Mouse (Mus musculus) layer of hippocampus, adult 8-10 months (tissue): ENCODE data around the gene Csnk1d. TPM values are rescaled to one million over a fixed set of nuclear protein-coding genes. Genes with fewer than 3 reads are reported as not detected.

Experiments
- DNase-seq, 2 experiments: peaks; one replicate each; pipeline ENCODE4 v3.0.0; 2022; ENCODE audit warnings: low spot score in 2 of 2
- total RNA-seq, 4 experiments: library from RNA; stranded (reverse); gene quantifications; 2 replicates each; pipeline ENCODE4 v1.2.4; 2022

The Csnk1d gene
- total RNA-seq, 4 experiments from 2014 or later, result 120 to 153 (median 134) TPM

- no peak for DNase-seq
Observed at GRCm38 (mm10) chr11:120987608-120988007, 3.5 kb downstream of the Csnk1d start.

- no peak for DNase-seq
Observed at GRCm38 (mm10) chr11:120984448-120985330, 6.4 kb downstream of the Csnk1d start.

GRCm38 (mm10) chr11:120982459-120982858, 8.7 kb downstream of the Csnk1d start:
- DNase-seq, result no peak

- DNase-seq, result no peak
Observed at GRCm38 (mm10) chr11:120981661-120982060, 9.5 kb downstream of the Csnk1d start.

GRCm38 (mm10) chr11:120980427-120981035, 10.6 kb downstream of the Csnk1d start:
- no peak for DNase-seq

DNA sequence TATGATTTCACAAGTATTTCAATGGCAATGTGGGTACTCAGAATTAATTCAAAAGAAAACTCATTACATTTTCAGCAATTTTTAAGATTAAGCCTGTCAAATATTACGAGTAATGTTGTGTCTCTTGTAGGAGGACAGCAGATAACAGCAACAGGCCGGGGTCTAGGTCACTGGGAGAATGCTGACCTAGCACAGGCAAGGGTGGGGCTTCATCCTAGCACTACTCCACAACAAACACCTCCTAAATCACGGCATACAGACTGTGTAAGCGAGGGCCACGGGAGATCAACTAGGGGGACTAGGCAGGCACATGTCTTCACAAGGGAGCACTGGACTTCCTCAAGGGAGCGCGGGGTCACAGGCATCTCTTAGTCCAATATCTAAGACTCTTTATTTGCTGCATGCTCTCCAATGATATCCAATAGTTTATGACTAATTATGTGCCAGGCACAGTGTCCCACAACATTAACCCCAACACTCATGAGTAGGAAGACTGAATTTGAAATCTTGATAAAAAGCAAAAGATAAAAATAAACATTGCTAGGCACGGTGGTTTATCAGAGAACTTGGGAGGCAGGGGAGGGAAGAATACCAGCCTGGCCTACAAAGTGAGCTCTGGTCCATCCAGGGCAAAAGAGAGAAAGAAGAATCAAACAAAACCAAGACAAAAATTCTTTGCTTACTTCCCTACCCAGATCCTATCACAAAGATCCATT, 11.3 kb downstream of the Csnk1d start:
- DNase-seq, result no peak

- DNase-seq, result no peak
Observed at GRCm38 (mm10) chr11:120973318-120973717, 17.8 kb downstream of the Csnk1d start.

- DNase-seq, result no peak
Observed at GRCm38 (mm10) chr11:120971237-120971636, 19.9 kb downstream of the Csnk1d start.

GRCm38 (mm10) chr11:120969742-120970141, 21.4 kb downstream of the Csnk1d start:
- no peak for DNase-seq

- no peak for DNase-seq
Observed at GRCm38 (mm10) chr11:120965587-120965986, 25.5 kb downstream of the Csnk1d start.

DNA sequence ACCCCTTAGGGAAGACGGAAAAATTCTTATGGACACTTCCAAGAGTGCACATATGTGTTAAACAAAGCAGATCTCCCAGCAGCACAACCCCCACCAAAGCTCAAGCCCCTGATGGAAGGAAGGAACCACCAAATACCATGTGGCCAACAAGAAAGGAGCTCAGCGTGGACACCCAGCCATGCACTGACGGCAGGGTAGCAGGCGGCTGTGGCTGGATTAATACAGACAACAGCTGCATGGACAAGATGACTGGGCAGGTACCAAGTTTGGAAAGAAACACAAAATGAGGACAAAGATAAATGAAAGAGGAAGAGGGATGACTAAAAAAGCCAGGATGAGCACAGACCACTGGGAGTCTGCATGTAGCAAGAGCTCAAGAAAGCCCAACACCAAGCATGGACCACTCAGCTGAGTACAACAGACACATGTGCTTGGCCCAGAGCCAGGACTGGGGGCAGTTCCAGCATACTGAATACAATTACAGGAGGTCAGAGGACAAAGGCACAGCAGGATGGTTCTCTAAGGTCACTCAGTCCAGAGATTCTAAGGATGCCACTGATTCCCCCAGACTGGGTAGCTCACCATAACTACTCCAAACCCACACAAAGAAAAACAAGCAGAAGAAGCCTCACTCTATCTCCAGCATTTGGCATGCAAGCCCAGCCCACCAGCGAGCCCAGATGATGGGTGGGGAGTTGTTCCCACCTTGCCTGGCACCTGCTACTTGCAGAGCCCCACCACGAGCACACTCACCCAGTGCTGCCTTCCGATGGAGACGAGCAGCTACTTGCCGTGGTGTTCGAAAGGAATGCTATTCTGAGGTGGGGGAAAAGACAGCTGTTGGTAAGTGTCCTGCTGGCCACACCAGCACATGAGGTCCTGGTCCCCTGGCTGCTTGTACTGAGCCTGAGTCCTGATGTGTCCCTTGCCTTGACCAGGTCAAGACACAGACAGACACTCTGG, 26.7 kb downstream of the Csnk1d start:
- no peak for DNase-seq

DNA sequence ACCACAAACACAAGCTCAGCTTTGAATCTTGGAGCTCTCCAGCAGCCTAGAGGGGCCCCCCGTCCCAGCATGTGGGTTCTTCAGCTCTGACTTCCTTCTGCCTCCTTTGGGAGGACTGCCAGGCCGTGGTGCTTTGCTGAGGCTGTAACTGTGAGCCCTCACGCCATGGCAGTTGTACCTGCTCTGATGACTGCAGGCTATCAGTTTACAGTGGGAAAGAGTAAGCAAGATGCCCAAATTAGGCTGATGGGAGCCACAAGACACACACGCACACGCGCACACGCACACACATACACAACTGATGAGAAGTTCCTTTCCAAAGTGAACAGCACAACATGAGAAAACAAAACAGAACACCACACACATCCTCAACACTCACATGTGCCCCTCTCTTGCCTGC, 28.2 kb downstream of the Csnk1d start:
- no peak for DNase-seq

DNA sequence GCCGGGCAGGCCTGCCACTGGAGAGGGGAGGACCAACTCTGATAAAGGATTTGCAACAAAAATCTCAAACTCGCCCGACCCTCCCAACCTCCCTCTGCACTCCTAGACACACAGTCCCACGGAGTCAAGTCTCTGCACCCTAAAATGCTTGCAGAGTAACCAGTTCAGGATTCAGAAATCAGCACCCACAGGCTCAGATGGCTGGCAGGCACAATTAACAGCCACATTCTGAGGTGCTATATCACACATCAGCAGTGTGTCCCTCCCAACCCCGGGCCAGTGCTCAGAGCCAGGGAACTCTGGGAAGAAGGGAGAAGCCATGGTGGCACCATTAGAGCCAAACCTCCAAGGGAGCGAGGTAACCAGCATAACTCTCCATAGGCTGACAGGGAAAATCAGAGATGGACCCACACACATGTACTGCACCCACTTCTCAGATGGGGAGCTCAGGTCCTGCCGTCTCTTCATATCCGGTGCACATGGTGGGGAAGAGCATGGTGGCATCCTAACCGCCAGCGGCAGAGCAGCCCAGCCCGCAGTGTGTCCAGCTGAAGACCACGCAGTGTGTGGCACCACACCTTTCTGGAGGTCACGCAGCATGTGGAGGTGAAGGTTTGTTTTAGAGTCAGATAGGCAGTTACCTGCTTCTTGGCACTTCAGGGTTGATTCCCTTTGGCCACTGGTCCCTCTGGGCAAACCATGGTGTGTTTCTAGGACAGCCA, 28.9 kb downstream of the Csnk1d start:
- no peak for DNase-seq

DNA sequence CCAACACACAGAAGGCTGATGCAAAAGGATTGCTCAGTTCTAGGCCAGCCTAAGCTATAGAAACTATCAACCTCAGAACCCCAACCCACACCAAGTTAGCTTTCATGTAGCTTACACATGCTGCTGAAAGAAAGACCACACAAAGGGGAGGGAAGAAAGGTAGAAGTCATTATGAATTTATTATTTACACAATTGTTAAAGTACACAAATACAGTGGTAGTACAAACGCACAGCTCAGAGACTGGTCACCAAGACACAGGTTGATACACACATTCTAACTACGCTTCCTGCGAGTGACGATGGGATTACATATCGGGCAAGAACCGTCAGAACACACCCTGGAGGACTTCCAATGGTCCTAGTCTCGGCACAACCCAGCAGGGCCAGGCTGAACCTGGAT, 29.5 kb downstream of the Csnk1d start:
- DNase-seq, result no peak

DNA sequence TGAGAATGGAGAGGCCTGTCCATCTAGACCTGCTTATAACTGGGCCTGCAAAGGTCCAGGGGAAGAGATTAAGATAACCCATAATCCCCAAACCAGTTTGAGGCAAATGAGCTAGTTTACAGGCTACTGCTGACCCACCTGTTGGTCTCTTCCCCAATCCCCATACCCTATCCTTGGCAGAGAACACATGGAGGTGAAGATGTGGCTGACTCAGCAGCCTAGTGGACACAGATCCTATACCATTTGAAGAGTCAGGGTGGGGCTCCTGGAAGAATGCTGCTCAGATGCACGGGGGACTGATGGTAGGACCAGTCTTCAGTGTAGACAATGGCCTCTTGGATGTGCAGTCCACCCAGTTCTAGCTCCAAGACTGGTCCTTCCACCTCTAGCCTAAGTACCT, 30.9 kb downstream of the Csnk1d start:
- DNase-seq, result no peak

GRCm38 (mm10) chr11:120959564-120959963, 31.6 kb downstream of the Csnk1d start:
- DNase-seq, result no peak

DNA sequence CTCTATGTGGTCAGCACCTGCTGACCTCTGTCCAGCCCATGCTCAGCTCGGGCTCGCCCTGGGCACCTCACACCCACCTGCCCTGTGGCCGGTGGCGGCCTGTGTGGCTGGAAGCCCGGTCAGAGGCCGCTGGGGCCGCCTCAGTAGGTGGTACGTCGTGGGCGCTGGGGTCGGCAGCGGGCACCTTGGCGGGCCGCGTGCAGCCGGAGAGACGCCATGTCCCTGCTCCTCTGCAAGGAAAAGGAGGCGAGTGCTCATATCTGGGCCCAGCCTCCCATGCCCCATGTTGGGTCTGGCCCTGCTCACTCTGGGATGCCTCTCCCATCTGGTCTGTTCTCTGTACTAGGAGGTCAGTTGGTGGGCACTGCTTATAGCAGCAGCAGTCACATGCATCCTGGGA, 32.1 kb downstream of the Csnk1d start:
- DNase-seq, result no peak

DNA sequence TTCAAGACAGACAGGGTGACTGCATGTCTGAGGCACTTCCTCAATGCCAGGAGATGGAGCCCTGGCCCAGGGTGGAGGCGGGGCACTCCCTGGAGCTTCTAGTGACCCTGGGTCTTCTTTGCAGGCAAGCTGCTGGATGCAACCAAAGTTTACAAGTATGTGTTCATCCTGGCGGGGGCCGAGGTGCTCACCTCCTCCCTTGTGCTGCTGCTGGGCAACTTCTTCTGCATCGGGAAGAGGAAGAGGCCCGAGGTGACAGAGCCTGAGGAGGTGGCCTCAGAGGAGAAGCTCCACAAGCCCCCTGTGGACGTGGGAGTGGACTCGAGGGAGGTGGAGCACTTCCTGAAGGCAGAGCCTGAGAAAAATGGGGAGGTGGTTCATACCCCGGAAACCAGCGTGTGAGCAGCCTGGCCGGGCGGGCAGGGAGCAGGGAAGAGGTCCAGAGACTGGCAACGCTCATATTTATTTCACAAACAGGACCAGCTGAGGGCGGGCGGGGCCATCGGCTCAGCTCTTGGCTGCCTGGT, 33.3 kb downstream of the Csnk1d start:
- DNase-seq, result no peak

- DNase-seq, result no peak
Observed at GRCm38 (mm10) chr11:120957052-120957451, 34.1 kb downstream of the Csnk1d start.

DNA sequence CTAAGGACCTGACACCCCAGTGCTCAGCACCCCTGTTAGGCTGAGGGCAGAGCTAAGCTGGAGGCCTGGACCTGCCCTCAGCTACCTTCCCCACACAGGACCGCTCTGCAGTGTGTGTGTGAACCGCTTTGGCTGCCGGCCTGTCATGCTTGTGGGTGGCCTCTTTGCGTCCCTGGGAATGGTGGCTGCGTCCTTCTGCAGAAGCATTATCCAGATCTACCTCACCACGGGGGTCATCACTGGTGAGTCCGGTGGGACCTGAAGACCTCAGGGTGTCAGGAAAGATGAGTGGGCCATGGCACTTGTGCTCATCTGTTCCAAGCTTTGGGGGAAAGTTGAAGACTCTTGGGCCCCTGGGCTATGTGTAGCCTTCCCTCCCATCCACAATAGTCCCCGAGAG, 35.4 kb downstream of the Csnk1d start:
- no peak for DNase-seq
